Mouse (Mus musculus) kidney, embryonic 15.5 days (tissue): Measurements from ENCODE around the gene Tescl. TPM values are rescaled to one million over a fixed set of nuclear protein-coding genes. Genes with fewer than 3 reads are reported as not detected.

Experiments
- ATAC-seq: fragments of 200-750 bp; cut with Nextera tagmentation; replicated peaks from 2 replicates; pipeline ENCODE4 v1.8.0; 2017; ENCODE audit warnings: moderate TSS enrichment; ENCODE audit not compliant: low FRiP score
- H3K27ac ChIP-seq: fragments of 300-500 bp; sonication (generic); 2 replicates; pipeline ENCODE4 v1.5.1; 2015; ENCODE audit warnings: mild to moderate bottlenecking, inconsistent platforms
- H3K27me3 ChIP-seq: fragments of 300-500 bp; sonication (generic); 2 replicates; pipeline ENCODE4 v1.6.1; 2015; ENCODE audit warnings: inconsistent platforms
- H3K36me3 ChIP-seq: fragments of 300-500 bp; sonication (generic); 2 replicates; pipeline ENCODE4 v1.6.1; 2015; ENCODE audit warnings: inconsistent platforms
- H3K4me1 ChIP-seq: fragments of 300-500 bp; sonication (generic); 2 replicates; pipeline ENCODE4 v1.6.1; 2015; ENCODE audit warnings: inconsistent platforms
- H3K4me2 ChIP-seq: fragments of 300-500 bp; sonication (generic); 2 replicates; pipeline ENCODE4 v1.6.1; 2015; ENCODE audit warnings: moderate library complexity, mild to moderate bottlenecking, inconsistent platforms
- H3K4me3 ChIP-seq: fragments of 300-500 bp; sonication (generic); replicated peaks from 2 replicates; pipeline ENCODE4 v1.5.1; 2015; ENCODE audit warnings: mild to moderate bottlenecking, inconsistent platforms
- H3K9ac ChIP-seq: fragments of 300-500 bp; sonication (generic); 2 replicates; pipeline ENCODE4 v1.6.1; 2015; ENCODE audit warnings: mild to moderate bottlenecking, inconsistent platforms
- H3K9me3 ChIP-seq: fragments of 300-500 bp; sonication (generic); replicated peaks from 2 replicates; pipeline ENCODE4 v1.6.1; 2016; ENCODE audit warnings: inconsistent platforms
- WGBS: fragments of 180-500 bp; shearing (Covaris S2); methylation state at CpG from one replicate; pipeline ENCODE4 v1.1.7; 2015; ENCODE audit warnings: mixed read lengths; 5-methylcytosine and 5-hydroxymethylcytosine counted together
- polyA plus RNA-seq: library from polyadenylated mRNA; unstranded; fragments of >200 nt; fragmentation: Nextera tagmentation; extraction: Ambion mirVana; gene quantifications from 2 replicates; pipeline ENCODE4 v1.2.1, GENCODE M21; 2015

Tescl gene
- polyA plus RNA-seq, 1 experiment from 2014 or later: 0.43 TPM

GRCm38 (mm10) chr7:24356081-24356480 is 22.3 kb upstream of the Tescl start:
- WGBS: 77% methylated on average over 10 of the region's 10 CpGs
- Histone ChIP-seq H3K36me3 (no peaks in the 10 kb centered on the region), H3K27ac (no peak overlapping the region), H3K4me3 (no peak overlapping the region), H3K9me3 (no peaks in the 10 kb centered on the region), H3K27me3 (0 out of 2 replicates have a peak, but pooled peaks cover 4% of the 10 kb centered on the region), H3K9ac (no peak overlapping the region), H3K4me1 (no peaks in the 10 kb centered on the region), H3K4me2 (no peak overlapping the region)
- no peak for ATAC-seq

GRCm38 (mm10) chr7:24355646-24356045 is 21.9 kb upstream of the Tescl start:
- no peak overlapping the region for H3K9ac ChIP-seq
- no peak overlapping the region for H3K27ac ChIP-seq
- H3K9me3 ChIP-seq: no peaks in the 10 kb centered on the region
- ATAC-seq: no peak
- H3K4me1 ChIP-seq: no peaks in the 10 kb centered on the region
- no peak overlapping the region for H3K4me3 ChIP-seq
- 83% methylated on average over 6 of the region's 6 CpGs for WGBS
- no peaks in the 10 kb centered on the region for H3K36me3 ChIP-seq
- H3K4me2 ChIP-seq: no peak overlapping the region
- H3K27me3 ChIP-seq: 0 out of 2 replicates have a peak, but pooled peaks cover 4% of the 10 kb centered on the region

- no peak for ATAC-seq
- H3K9ac ChIP-seq: no peak within 1 kb of the TSS
- H3K4me2 ChIP-seq: no peak within 1 kb of the TSS
- H3K4me3 ChIP-seq: no peak within 1 kb of the TSS
- 0 out of 2 replicates have a peak, but pooled peaks cover 7% of the 10 kb centered on the region for H3K27me3 ChIP-seq
- no peak within 1 kb of the TSS for H3K27ac ChIP-seq
- H3K4me1 ChIP-seq: no peaks in the 10 kb centered on the region
- WGBS: 40% methylated on average over 6 of the region's 6 CpGs
- no peaks in the 10 kb centered on the region for H3K9me3 ChIP-seq
- H3K36me3 ChIP-seq: no peaks in the 10 kb centered on the region
These were observed 15.2 kb upstream of the Tescl start, which contains the start of gene Lypd5 for GRCm38 (mm10) chr7:24348896-24349295. Gene Lypd5 (plus strand): TSS chr7:24349196.

- H3K4me2 ChIP-seq: no peak overlapping the region
- no peaks in the 10 kb centered on the region for H3K9me3 ChIP-seq
- no peak overlapping the region for H3K27ac ChIP-seq
- no peaks in the 10 kb centered on the region for H3K36me3 ChIP-seq
- no peak overlapping the region for H3K9ac ChIP-seq
- no peak for ATAC-seq
- no peaks in the 10 kb centered on the region for H3K4me1 ChIP-seq
- 71% methylated on average over 5 of the region's 5 CpGs for WGBS
- H3K4me3 ChIP-seq: no peak overlapping the region
- 0 out of 2 replicates have a peak, but pooled peaks cover 3% of the 10 kb centered on the region for H3K27me3 ChIP-seq
These were observed 12.7 kb upstream of the Tescl start for GRCm38 (mm10) chr7:24346444-24346843.

- Histone ChIP-seq H3K9me3 (no peaks in the 10 kb centered on the region), H3K4me2 (no peak overlapping the region), H3K9ac (no peak overlapping the region), H3K27ac (no peak overlapping the region), H3K36me3 (no peaks in the 10 kb centered on the region), H3K4me1 (no peaks in the 10 kb centered on the region), H3K27me3 (0 out of 2 replicates have a peak, but pooled peaks cover 3% of the 10 kb centered on the region), H3K4me3 (no peak overlapping the region)
- no peak for ATAC-seq
- 69% methylated on average over 7 of the region's 7 CpGs for WGBS
These were observed 10.1 kb upstream of the Tescl start for GRCm38 (mm10) chr7:24343701-24344272.

GRCm38 (mm10) chr7:24338241-24338640 is 4.5 kb upstream of the Tescl start:
- Histone ChIP-seq H3K4me1 (peaks cover 3% of the 10 kb centered on the region; the same call in 1 of the 2 replicates), H3K4me3 (no peak overlapping the region), H3K4me2 (no peak overlapping the region), H3K9ac (no peak overlapping the region), H3K27me3 (peaks cover 19% of the 10 kb centered on the region), H3K27ac (no peak overlapping the region), H3K9me3 (no peaks in the 10 kb centered on the region), H3K36me3 (no peaks in the 10 kb centered on the region)
- ATAC-seq: no peak
- 51% methylated on average over 2 of the region's 2 CpGs for WGBS

- 14% methylated on average over 5 of the region's 5 CpGs for WGBS
- Histone ChIP-seq H3K27me3 (peaks cover 24% of the 10 kb centered on the region), H3K9ac (no peak overlapping the region), H3K27ac (no peak overlapping the region), H3K4me3 (no peak overlapping the region), H3K4me2 (no peak overlapping the region), H3K36me3 (no peaks in the 10 kb centered on the region), H3K4me1 (peaks cover 3% of the 10 kb centered on the region; the same call in 1 of the 2 replicates), H3K9me3 (no peaks in the 10 kb centered on the region)
- no peak for ATAC-seq
These were observed 2.1 kb upstream of the Tescl start for GRCm38 (mm10) chr7:24335699-24336309.

GRCm38 (mm10) chr7:24327281-24327975 is 6.3 kb downstream of the Tescl start:
- Histone ChIP-seq H3K9me3 (peaks cover 7% of the 10 kb centered on the region), H3K9ac (no peak overlapping the region), H3K4me2 (no peak overlapping the region), H3K27ac (no peak overlapping the region), H3K4me1 (peaks cover 10% of the 10 kb centered on the region), H3K4me3 (no peak overlapping the region), H3K27me3 (no peaks in the 10 kb centered on the region; the same call in 1 of the 2 replicates), H3K36me3 (no peaks in the 10 kb centered on the region)
- no peak for ATAC-seq
- 85% methylated on average over 14 of the region's 14 CpGs for WGBS

- no peak for ATAC-seq
- H3K9me3 ChIP-seq: peaks cover 7% of the 10 kb centered on the region
- peak overlapping the region; percentile 40 for H3K4me3 ChIP-seq
- no peaks in the 10 kb centered on the region; the same call in 1 of the 2 replicates for H3K27me3 ChIP-seq
- H3K36me3 ChIP-seq: no peaks in the 10 kb centered on the region
- H3K9ac ChIP-seq: 0 out of 2 replicates have a peak overlapping the region, but pooled peaks have one; percentile 27
- peak overlapping the region; percentile 65 for H3K4me2 ChIP-seq
- H3K27ac ChIP-seq: no peak overlapping the region
- WGBS: 45% methylated on average over 20 of the region's 20 CpGs
- peaks cover 10% of the 10 kb centered on the region for H3K4me1 ChIP-seq
These were observed 7.2 kb downstream of the Tescl start for GRCm38 (mm10) chr7:24326273-24327135.

GRCm38 (mm10) chr7:24325675-24326128 is 8.0 kb downstream of the Tescl start:
- no peak overlapping the region for H3K27ac ChIP-seq
- ATAC-seq: peak; percentile 88
- H3K4me3 ChIP-seq: peak overlapping the region; percentile 40
- H3K4me1 ChIP-seq: peaks cover 10% of the 10 kb centered on the region
- peak overlapping the region; percentile 65 for H3K4me2 ChIP-seq
- H3K36me3 ChIP-seq: no peaks in the 10 kb centered on the region
- WGBS: 2% methylated on average over 13 of the region's 13 CpGs
- H3K9me3 ChIP-seq: peaks cover 7% of the 10 kb centered on the region
- peak overlapping the region; percentile 27; the same call in 1 of the 2 replicates for H3K9ac ChIP-seq
- no peaks in the 10 kb centered on the region; the same call in 1 of the 2 replicates for H3K27me3 ChIP-seq

- Histone ChIP-seq H3K4me2 (peak overlapping the region; percentile 65), H3K9me3 (peaks cover 7% of the 10 kb centered on the region), H3K27ac (no peak overlapping the region), H3K9ac (no peak overlapping the region), H3K27me3 (no peaks in the 10 kb centered on the region; the same call in 1 of the 2 replicates), H3K4me3 (peak overlapping the region; percentile 40; the same call in 1 of the 2 replicates), H3K4me1 (peaks cover 10% of the 10 kb centered on the region), H3K36me3 (no peaks in the 10 kb centered on the region)
- no peak for ATAC-seq
- WGBS: 88% methylated on average over 6 of the region's 6 CpGs
These were observed 8.5 kb downstream of the Tescl start for GRCm38 (mm10) chr7:24325197-24325596.
